Mouse (Mus musculus): ENCODE data around the gene Znfx1.

Gene Znfx1

DNA sequence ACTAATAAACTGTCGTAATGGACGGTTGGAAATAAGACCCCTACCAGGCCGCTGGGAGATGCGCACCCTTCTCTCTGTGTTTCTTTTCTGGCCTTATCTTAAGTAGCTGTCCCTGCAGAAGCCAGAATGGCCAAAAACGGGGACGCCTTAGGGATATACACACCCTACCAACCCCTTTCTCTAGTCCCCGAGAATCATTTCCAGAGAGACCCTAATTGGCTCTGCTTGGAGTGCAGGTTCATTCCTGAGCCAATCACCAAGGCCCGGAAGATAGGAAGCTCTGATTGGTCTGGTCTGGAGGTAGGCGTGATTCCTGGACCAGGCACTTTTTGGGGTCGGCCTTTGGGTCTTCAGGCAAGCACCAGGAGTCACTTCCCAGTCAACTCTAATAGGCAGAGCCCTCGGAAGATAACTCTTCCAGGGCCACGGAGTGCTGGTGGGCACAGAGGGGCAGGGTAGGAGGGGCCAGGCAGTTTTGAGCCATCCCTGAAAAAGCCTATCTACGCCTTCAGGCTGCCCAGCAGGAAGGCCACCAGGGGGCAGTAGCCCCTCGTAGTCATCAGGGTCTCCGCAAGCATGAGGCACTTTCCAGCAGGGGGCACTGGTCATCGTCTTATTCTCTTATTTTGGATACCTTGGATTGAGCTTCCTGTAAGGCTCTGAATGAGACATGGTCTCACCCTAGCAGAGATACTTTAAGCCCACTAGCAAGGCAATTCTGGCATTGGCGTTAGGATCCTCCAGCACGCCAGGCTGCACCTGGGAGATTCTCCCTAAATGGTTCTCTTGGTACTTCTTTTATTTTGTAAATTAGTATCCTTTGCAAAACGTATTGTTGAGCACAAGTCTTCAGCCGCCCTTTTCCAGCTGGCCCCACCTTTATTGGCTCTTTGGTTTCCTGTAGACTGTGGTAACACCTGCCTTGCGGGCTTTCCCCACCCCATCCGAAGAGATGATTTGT is 9.1 kb upstream of the Znfx1 start:
- peak; percentile 91 to 94 for DNase-seq

DNA sequence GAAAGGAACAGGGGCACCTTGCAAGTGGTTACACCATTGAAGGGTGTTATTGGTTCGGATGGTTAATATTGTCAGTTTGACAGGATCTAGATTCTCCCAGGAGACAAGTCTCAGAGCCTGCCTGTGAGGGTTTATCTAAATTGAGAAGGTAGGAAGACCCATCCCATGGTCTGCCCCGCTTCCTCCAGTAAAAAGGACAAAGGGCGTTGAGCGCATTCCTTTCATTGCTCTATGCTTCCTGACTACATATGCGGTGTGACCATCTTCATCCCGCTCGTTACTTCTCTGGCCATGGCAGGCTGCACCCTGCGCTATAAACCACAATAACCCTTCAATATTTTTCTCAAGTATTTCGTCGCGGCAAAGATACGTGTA is 8.4 kb upstream of the Znfx1 start:
- DNase-seq: no peak

DNA sequence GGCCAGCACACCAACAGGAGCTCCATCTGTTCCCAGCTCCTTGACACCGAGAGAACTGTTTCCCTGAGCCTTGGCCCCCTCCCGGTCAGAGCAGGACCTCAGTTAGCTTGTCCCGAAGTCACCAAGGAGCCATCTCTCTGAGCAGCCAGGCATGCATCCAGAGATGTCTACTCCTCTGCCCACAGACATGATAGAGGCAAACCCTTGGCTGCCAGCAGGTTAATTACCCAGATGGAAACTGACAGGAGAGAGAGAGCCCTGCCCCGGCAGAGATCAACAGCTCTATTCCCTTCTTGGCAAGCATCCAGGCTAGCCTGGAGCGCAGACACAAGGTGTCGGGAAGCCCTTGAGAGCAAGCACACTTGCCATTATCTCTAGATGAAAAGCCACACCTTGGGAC is 7.5 kb upstream of the Znfx1 start:
- DNase-seq: peak; percentile 76 to 80

DNA sequence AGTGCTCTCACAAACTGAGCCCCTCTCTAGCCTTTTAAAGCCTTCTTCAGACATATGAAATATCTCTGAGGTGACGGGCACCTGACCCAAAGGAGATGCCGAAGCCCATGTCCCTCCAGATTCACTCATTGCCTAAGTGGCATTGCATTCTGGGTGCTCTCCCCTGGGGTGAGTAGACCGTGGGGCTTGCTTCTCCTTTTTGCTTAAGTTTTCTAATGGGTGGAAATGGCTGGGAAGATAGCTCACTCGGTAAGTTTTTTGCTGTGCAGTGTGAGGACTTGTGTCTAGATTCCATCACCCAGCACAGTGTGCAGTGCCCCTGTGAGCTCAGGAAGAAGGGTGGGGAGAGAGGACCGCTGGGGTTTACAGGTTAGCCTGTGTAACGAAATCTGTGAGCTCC is 4.8 kb upstream of the Znfx1 start:
- DNase-seq: no peak

DNA sequence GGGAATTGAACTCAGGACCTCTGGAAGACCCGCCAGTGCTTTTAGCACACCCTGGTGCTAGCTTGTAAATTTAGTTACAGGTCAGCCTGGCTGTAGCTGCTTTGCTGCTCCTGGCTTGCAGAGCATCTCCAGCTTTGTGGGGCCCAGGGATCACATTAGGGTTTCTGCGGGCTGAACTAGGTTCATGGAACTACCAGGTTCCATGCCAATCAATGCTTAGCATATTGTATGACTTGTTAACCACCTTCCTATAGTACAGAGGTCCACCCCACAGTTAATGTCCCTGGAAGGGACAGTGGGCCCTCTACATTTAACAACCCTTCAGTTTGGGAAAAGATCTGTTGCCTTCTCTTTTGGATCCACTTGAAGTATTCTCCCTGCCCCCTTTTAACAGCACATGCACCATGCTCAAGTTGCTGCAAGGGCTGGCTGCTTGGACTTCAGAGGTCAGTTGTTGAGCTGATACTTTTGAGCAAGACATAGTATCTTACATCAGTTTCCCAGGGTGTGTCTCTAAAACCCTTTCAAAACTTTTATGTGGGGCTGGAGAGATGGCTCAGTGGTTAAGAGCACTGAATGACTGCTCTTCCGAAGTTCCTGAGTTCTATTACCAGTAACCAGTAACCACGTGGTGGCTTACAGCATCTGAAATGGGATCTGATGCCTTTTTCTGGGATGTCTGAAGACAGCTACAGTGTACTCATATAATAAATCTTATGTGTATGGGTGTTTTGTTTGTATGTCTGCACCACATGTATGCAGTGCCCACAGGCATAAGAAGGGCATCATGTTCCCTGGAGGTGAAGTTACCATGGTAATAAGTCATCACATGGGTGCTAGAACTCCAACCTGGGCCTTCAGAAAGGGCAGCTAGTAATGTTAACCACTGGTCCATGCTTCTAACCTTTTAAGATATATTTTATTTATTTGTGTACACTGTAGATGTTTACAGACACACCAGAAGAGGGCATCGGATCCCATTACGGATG is 4.0 kb upstream of the Znfx1 start:
- DNase-seq: no peak

DNA sequence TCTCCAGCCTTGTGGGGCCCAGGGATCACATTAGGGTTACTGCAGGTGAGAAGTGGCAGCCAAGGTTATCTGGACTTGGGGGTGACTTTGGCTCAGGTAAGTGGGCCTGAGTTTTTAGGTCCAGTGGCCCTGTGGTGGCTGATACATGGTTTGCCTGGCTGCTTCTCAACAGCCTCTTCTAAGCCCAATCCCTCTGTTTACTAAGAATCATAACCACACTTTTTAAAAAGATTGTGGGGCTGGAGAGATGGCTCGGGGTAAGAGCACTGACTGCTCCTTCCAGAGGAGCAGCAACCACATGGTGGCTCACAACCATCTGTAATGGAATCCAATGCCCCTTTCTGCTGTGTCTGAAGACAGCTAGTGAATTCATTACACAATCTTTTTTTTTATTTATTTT is 3.2 kb upstream of the Znfx1 start:
- no peak for DNase-seq

DNA sequence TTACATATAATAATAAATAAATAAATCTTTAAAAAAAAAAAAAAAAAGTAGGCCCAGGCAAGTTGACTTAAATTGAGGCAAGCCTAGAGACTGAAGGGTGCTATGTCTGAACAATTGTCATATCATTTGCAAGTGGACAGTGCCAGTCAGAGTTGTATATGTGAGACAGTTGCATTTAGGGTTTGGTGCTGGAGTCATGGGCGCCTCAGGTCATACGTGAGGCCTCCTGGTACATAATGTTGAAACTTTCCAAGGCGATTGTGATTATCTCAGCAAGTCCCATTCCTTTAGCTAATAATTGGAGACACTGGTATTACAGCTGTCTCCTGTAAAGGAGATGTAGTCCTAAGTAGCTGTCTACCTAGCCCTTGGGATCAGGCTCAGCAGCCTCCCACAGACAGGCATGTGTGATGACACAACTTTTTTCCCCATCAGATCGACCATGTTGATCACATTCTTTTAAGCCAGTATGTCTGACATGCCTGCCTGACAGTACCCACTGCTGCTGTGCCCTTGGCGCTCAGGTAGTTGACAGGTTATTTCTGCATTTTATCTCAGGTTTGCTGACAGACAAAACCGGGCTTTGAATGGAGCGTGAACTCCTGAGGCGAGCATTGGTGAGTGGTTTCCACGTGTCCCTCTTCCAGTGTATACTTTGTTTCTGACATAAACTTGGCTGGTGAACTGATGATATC is 1.9 kb upstream of the Znfx1 start:
- no peak for DNase-seq

DNA sequence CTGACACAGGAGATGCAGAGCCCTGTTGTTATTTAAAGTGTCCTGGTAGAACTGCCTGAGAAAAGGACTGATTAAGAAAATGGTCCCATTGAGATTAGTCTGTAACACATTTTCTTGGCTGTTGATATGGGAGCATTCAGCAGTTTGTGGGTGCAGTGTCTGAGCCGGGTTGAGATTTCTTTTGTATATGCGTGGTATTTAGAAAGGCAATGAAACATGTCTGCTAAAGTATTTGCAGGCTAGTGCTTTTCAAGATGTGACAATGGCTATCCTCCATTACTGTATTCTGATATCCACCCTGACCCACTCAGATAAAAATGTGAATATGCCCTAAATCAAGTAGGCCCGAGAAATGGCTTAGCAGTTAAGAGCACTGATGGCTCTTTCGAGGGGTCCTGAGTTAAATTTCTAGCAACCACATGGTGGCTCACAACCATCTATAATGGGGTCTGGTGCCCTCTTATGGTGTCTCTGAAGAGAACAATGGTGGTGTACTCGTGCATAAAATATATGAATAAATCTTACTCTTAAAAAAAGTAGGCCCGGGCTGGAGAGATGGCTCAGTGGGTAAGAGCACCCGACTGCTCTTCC is 1.2 kb upstream of the Znfx1 start:
- DNase-seq: no peak

DNA sequence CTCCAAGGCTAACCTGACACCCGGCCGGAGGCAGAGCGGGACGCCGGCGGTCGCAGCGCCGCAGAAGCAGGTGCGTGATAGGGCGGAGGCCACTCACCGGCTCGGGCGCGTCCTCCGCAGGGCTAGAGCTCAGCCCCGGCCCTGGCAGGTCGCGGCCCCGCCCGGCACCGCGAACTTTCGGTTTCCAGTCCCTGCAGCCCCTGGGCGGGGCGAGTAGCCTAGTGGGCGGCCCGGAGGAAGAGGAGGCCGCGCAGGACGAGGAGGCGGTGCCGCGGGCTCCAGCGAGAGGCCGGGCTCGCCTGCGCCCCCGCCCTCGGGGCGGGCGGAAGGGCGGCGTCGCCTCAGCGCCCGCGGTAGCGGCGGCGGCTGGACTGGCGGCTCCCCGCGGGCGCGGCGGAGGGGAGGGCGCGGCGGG is 311 bp downstream of the Znfx1 start:
- peak; percentile 92 for DNase-seq

DNA sequence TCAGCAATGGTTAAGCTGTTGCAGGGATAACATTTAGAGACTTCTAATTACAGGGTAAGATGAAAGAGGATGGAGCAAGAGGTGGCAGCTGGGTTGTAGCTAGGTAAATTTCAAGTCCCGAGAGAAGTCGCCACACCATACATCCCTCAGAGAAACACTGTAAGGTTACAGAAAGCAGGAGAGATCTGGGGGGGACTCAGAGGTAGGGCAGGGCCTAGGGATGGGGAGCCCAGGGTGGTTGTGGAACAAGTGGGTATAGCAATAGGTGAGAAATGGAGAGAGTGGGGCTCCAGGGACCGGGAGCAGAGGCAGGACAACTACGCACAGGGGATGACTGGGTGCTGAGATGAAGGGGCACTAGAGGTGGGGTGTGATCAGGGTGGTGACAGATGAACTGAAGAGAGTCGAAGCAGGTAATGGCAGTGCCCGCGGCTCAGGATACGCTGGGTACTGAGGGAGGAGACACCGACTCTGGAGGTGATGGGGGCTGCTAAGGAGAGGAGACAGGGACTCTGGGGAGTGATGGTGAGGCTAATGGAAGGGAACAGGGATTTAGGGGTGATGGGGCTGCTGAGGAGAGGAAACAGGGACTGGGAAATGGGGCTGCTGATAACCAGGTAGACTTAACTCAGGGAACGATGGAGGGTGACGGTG is 1.3 kb downstream of the Znfx1 start:
- no peak for DNase-seq

DNA sequence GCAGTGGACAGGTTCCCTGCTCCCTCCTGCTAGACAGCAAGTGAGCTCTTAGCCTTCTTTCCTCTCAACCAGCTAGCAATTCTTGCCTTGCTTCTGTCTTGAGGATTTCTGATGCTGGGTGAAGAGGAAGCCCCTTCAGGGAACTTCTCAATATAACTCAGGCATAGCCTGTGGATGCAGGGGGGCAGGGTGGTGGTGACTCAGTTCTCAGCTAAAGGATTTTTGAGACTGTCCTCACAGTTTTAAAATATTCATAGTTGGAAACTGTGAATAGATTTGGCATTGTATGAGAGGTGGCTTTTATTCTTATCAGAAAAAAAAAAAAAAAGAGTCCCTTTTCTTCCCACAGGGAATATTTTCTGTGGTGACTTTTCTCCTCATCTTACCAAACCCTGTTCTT is 2.1 kb downstream of the Znfx1 start:
- no peak for DNase-seq

DNA sequence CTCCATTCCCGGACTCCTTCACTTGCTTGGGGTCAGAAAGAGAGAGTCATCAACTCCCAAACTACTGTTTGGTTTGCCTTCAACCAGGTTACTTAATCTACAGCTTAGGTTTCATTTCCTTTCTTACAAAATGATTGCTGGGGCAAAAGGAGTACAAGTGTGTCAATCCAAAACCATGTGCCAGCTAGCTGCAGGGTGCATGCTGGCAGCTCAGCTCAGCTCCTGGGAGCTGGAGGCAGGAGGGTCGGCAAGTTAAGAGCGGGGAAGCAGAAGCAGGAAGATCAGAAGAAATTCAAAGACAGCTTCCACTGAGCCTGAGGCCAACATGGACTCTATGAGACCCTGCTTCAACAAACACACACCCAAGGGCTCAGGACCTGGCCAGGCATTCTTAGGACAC is 2.5 kb downstream of the Znfx1 start:
- DNase-seq: no peak

DNA sequence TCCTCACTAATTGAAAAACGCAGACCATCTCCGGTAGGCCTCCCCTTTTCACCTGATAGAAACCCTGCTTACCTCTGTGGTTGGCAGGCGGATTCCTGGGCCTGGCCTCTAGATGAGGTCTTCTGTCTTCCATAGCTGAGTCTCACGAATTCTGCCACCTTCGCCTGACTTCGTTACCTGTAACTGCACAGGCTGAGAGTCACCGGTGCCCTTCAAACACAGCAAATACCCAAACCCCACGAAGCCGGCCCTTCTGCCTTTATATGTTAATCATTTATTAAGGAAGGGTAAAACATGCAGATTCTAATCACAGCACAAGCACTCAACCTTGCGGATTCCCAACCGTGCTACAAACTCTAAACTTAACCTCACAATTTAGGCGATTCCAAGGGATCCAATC is 2.9 kb downstream of the Znfx1 start:
- DNase-seq: no peak

DNA sequence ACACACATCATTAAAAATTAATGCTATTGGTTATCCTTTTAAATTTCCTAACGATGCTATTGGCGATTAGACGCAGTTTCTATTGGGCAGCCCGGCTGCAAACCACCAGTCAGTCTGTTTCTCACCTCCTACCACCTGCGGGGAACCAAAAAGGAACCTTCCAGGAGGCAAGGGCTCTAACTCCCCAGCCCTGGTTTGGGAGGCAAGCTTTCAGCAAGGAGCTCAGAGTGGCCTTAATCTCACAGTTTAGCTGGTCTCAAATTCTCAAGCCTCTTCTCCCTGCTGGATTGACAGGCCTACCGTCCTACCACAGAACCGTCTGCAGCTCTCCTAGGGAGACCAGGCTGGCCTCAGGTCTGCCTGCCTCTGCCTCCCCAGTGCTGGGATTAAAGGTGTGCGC is 3.3 kb downstream of the Znfx1 start:
- no peak for DNase-seq

DNA sequence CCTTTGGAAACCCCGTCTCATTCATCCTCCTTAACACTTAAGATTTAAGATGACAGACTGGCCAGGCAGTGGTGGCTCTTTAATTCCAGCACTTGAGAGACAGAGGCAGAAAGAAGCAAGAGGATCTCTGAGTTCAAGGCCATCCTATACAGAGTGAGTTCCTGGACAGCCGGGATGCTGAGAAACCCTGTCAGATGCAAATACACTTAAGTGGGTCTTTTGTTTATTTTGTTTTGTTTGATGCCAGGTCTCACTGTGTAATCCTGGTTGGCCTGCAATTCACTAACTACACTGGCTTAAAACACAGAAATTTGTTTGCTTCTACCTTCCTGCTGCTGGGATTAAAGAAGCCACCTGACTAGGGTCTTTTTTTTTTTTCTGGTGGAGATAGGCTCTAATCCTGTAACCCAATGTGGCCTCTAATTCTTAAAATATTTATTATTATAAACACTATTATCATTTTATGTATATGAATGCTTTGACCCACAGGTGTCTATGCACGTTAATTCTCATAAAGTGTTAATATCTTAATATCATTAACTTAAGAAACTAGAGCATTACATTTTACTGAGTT is 3.9 kb downstream of the Znfx1 start:
- no peak for DNase-seq

DNA sequence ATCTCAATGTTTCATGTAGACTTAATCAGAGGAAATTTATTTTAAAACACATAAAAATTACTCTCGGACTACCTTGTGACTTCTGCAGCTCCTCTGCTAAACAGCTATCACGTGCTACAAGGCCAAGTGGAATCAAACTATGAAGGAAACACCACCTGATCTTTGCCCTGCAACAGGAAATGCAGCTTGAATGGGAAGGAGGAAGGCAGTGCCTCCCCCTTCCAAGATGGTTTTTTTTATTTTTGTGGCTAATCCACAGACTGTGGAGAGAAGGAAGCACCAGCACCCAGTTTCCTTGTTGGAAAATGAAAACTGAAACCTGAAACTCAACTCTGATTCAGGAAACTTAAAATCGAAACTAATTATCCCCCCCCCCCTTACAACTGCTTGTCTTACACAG is 4.6 kb downstream of the Znfx1 start:
- DNase-seq: no peak

DNA sequence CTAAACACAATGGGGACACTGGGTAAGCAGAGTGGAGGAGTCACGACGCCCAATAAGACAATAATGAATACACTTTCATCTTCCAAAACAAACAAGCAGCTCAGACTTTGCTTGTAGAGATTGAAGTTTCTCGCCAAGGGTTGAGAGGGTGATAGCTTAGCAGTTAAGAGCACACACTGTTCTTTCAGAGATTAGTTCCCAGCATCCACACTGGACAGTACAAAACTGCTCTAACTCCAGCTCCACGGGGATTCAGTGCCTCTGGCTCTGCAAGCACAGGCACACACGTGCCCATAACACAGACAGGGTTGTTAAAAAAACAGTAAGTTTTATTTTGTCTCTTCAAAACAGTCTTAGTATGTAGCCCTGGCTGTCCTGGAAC is 5.9 kb downstream of the Znfx1 start:
- no peak for DNase-seq

DNA sequence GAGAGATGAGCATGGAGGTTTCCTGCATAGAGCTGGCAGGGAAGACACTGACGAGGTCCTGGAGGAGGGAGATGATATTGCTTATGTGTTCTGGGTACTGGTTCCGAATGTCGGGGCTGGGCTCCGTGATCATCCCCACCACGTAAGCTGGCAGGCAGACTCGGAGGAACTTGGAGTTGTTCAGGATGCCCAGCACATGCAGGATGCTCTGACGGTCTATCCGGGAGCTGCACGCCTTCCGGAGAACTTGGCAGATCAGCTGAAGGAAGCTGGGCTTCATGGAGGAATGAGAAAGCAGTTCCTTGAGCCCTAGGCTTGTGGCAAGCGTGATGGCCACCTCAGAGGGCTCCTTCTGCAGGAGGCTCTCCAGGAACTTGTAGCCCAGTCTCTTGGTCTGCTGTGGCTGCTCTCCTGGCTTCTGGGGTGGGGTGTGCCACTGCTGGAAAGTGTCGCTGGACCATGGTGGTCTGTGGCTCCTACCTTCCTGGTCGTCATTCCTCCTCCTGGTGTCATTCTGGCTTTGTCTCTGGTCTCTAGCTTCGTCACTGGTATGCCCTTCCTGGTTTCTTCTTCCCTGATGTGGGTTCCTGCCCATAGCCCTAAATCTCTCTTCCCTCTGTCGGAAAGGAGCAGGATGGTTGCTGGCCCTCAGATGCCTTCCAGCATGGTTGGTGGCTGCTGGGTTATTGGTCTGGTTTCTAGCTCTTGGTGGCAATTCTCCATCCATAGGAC is 6.4 kb downstream of the Znfx1 start:
- DNase-seq: no peak

DNA sequence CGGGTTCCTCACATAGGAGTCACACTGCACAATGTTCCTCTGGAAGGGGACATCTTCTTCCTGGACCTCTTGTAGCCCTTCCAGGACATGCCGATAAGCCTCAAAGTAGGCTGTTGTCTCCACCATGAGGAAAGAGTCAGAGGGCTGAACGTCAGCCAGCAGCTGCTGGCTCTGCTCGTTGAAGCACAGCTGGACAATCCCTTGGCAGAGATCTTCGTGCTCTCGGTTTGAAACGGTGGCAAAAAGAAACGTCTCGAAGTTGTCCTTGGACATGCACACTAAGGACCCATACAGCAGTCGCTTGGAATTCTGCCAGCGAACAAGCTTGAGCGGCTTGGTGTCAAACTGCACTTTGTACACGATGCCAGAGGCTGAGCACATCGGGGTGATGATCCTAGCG is 7.4 kb downstream of the Znfx1 start:
- DNase-seq: no peak

DNA sequence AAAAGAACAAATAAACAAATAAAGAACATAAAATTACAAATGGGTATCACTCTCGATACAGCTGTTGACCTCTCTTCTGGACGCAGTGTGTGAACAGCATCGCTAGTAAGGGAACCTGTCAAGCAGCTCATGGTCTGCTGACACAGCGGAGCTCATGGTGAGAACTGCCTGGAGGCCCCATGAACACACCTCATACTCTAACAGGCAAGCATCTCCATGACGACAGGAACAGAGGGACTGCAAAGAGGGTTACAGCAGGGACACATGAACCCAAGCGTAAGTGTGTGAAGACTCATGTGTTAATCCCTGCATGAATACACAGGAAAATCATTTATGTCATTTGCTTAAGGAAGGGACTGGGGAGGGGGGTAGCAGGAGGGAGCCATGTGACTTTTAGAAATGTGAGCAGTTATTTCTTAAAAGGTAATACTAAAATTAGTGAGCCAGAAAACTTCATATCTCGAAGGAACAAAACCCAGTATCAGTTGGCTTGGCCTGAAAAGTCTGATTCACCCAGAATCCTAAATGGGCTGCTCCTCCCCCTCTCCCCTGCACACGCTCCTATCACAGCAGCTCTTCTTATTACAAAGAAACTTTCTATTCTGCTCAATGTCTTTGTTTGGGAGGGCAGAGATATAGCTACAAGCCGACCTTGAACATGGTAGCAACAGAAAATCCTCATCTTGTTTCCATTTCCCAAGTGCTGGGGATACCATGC is 9.5 kb downstream of the Znfx1 start:
- no peak for DNase-seq
